Mouse (Mus musculus): ENCODE results near the gene Rhbdd1. TPM values are rescaled to one million over a fixed set of nuclear protein-coding genes. Genes with fewer than 3 reads are reported as not detected.

The Rhbdd1 gene
- 13.0 and 14.8 TPM in 2 replicates for total RNA-seq (2015)
- total RNA-seq (2017): 16.1 and 16.4 TPM in 2 replicates

GRCm38 (mm10) chr1:82316111-82316745 lies at the start of gene Rhbdd1:
TSS of gene Rhbdd1 (plus strand) at chr1:82316452.
- ATAC-seq (ENCODE audit: poor library complexity, severe bottlenecking): peak; percentile 98

GRCm38 (mm10) chr1:82267547-82267946 lies 48.7 kb upstream of the Rhbdd1 start:
- ATAC-seq (ENCODE audit: poor library complexity, severe bottlenecking): no peak

GRCm38 (mm10) chr1:82272231-82272630 lies 44.0 kb upstream of the Rhbdd1 start:
- no peak for ATAC-seq (ENCODE audit: poor library complexity, severe bottlenecking)

- ATAC-seq (ENCODE audit: poor library complexity, severe bottlenecking): no peak
These were observed 42.7 kb upstream of the Rhbdd1 start for GRCm38 (mm10) chr1:82273529-82273928.

- no peak for ATAC-seq (ENCODE audit: poor library complexity, severe bottlenecking)
These were observed 41.9 kb upstream of the Rhbdd1 start for GRCm38 (mm10) chr1:82274361-82274760.

GRCm38 (mm10) chr1:82279768-82280167 lies 36.5 kb upstream of the Rhbdd1 start:
- ATAC-seq (ENCODE audit: poor library complexity, severe bottlenecking): no peak

GRCm38 (mm10) chr1:82281823-82282222 lies 34.4 kb upstream of the Rhbdd1 start:
- ATAC-seq (ENCODE audit: poor library complexity, severe bottlenecking): no peak

GRCm38 (mm10) chr1:82282992-82283611 lies 33.1 kb upstream of the Rhbdd1 start:
- peak; percentile 97 for ATAC-seq (ENCODE audit: poor library complexity, severe bottlenecking)

GRCm38 (mm10) chr1:82283901-82284301 lies 32.4 kb upstream of the Rhbdd1 start:
- ATAC-seq (ENCODE audit: poor library complexity, severe bottlenecking): no peak

GRCm38 (mm10) chr1:82284403-82284802 lies 31.8 kb upstream of the Rhbdd1 start:
- no peak for ATAC-seq (ENCODE audit: poor library complexity, severe bottlenecking)

- no peak for ATAC-seq (ENCODE audit: poor library complexity, severe bottlenecking)
These were observed 30.6 kb upstream of the Rhbdd1 start for GRCm38 (mm10) chr1:82285461-82286189.

- no peak for ATAC-seq (ENCODE audit: poor library complexity, severe bottlenecking)
These were observed 29.8 kb upstream of the Rhbdd1 start for GRCm38 (mm10) chr1:82286190-82287051.

- no peak for ATAC-seq (ENCODE audit: poor library complexity, severe bottlenecking)
These were observed 29.0 kb upstream of the Rhbdd1 start for GRCm38 (mm10) chr1:82287052-82287775.

GRCm38 (mm10) chr1:82287776-82288325 lies 28.4 kb upstream of the Rhbdd1 start:
- ATAC-seq (ENCODE audit: poor library complexity, severe bottlenecking): no peak

GRCm38 (mm10) chr1:82288421-82288990 lies 27.7 kb upstream of the Rhbdd1 start:
- no peak for ATAC-seq (ENCODE audit: poor library complexity, severe bottlenecking)

- ATAC-seq (ENCODE audit: poor library complexity, severe bottlenecking): no peak
These were observed 26.9 kb upstream of the Rhbdd1 start for GRCm38 (mm10) chr1:82289116-82289989.

GRCm38 (mm10) chr1:82289990-82290681 lies 26.1 kb upstream of the Rhbdd1 start:
- ATAC-seq (ENCODE audit: poor library complexity, severe bottlenecking): no peak

- ATAC-seq (ENCODE audit: poor library complexity, severe bottlenecking): no peak
These were observed 25.5 kb upstream of the Rhbdd1 start for GRCm38 (mm10) chr1:82290723-82291150.
